Mouse (Mus musculus): ENCODE data around the gene Ets2. TPM values are rescaled to one million over a fixed set of nuclear protein-coding genes. Genes with fewer than 3 reads are reported as not detected.

Ets2 gene
- polyA plus RNA-seq, 1 experiment from 2014 or later = 46.5 TPM

Other genes with a start within 250 kb of the Ets2 start
- 4.6 and 6.0 TPM in 2 replicates for gene Erg, start 115.5 kb upstream of the Ets2 start, polyA plus RNA-seq (2014; fragmentation: Nextera tagmentation; extraction: Ambion mirVana)

Data from kidney, embryonic 14.5 days (tissue).